ENCODE assay signal across 8 mouse cellular contexts in the genomic region with DNA sequence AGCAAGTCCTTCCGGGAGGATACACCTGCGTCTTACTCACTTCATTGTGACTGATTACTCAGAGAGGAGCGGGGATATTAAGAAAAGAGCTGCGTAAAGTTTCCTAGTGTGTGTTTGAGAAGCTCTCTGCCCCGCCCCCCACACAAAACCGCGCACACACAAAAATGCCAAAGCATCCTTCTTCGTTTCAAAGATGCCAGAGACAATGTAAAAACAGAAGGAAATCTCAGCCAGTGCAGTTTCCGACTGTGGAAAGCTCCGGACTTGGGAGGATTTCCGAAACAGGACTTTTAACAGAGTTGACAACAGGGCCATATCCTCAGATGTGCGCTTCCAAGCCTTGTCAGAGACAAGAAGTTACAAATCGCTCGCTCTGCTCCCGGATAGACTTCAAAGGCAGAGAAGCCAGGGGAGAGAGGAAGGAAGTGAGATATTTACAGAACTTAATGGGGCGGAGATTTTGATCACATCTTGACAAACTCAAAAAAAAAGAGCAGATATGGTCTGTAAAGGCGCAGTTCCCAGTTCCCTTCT. TPM values are rescaled to one million over a fixed set of nuclear protein-coding genes. Genes with fewer than 3 reads are reported as not detected.
DNase-seq lines count a peak whose midpoint lies in the region; ATAC-seq and TF ChIP-seq lines count a peak whose summit lies in the region.

No protein-coding gene starts in this region.

- TF ChIP-seq CTCF in kidney, adult 2 months (conservative IDR thresholded peaks at IDR 0.05; ENCODE audit: insufficient read depth, insufficient read length, low read depth, low read length): no peak
- no peak for TF ChIP-seq CTCF in olfactory bulb, adult 2 months (IDR thresholded peaks at IDR 0.05; ENCODE audit: insufficient read depth, low read depth, low read length)

- no peaks in the 10 kb centered on the region for H3K4me1 ChIP-seq in brown adipose tissue, adult 24 weeks (ENCODE audit: control insufficient read depth, insufficient read depth, insufficient read length, low read length)
- H3K4me1 ChIP-seq in kidney, adult 2 months (ENCODE audit: control insufficient read depth, insufficient read depth, low read length): no peaks in the 10 kb centered on the region
- peaks cover 12% of the 10 kb centered on the region for H3K4me1 ChIP-seq in lung, embryonic 16.5 days (replicated peaks; ENCODE audit: control insufficient read depth, insufficient read depth, low read length)
- peaks cover 5% of the 10 kb centered on the region for H3K4me1 ChIP-seq in olfactory bulb, adult 2 months (ENCODE audit: control insufficient read depth, insufficient read depth, low read length)

- peak; percentile 46 for ATAC-seq in lung, embryonic 16.5 days (ENCODE audit: low read depth)

- H3K4me2 ChIP-seq in lung, embryonic 16.5 days (ENCODE audit: low read depth, low read length): peak overlapping the region; percentile 97

- peak overlapping the region; percentile 66 for H3K4me3 ChIP-seq in brown adipose tissue, adult 24 weeks (ENCODE audit: insufficient read depth, low read depth, low read length)
- H3K4me3 ChIP-seq in kidney, adult 2 months (ENCODE audit: insufficient read depth, low read depth, low read length): peak overlapping the region; percentile 11
- peak overlapping the region; percentile 78 for H3K4me3 ChIP-seq in lung, embryonic 16.5 days (ENCODE audit: low read length)
- peak overlapping the region; percentile 65 for H3K4me3 ChIP-seq in olfactory bulb, adult 2 months (ENCODE audit: insufficient read depth, low read depth, low read length)

- TF ChIP-seq POLR2A in kidney, adult 2 months (IDR thresholded peaks at IDR 0.05; ENCODE audit: low read depth, low read length): no peak
- TF ChIP-seq POLR2A in olfactory bulb, adult 2 months (IDR thresholded peaks at IDR 0.05; ENCODE audit: insufficient read depth, low read depth, low read length): no peak

- peak overlapping the region; percentile 60 for H3K9ac ChIP-seq in lung, embryonic 16.5 days (ENCODE audit: low read length)

- peak overlapping the region; percentile 86 for H3K27ac ChIP-seq in brown adipose tissue, adult 24 weeks (replicated peaks; ENCODE audit: low read depth, low read length)
- no peak overlapping the region for H3K27ac ChIP-seq in kidney, adult 2 months (ENCODE audit: insufficient read depth, low read depth, low read length)
- peak overlapping the region; percentile 23 for H3K27ac ChIP-seq in lung, embryonic 16.5 days (ENCODE audit: low read length)
- no peak overlapping the region for H3K27ac ChIP-seq in olfactory bulb, adult 2 months (ENCODE audit: insufficient read depth, low read depth, low read length)

- peak; percentile 26 for DNase-seq in adrenal gland, postnatal 10 days
- DNase-seq in adrenal gland, postnatal 25 days: no peak
- DNase-seq in heart, adult 9 months (ENCODE audit: low spot score in 2 of 2): peak; percentile 42 to 73
- peak; percentile 59 for DNase-seq in kidney, adult 2 months
- no peak for DNase-seq in testis, postnatal 10 days (ENCODE audit: low spot score)

- H3K27me3 ChIP-seq in kidney, adult 2 months (replicated peaks; ENCODE audit: control insufficient read depth, insufficient read depth, low read length): no peaks in the 10 kb centered on the region; the same call in 1 of the 2 replicates
- H3K27me3 ChIP-seq in lung, embryonic 16.5 days (ENCODE audit: control insufficient read depth, insufficient read depth, low read depth, low read length): no peaks in the 10 kb centered on the region

- H3K36me3 ChIP-seq in kidney, adult 2 months (ENCODE audit: control insufficient read depth, insufficient read depth, low read length): no peaks in the 10 kb centered on the region
- no peaks in the 10 kb centered on the region for H3K36me3 ChIP-seq in lung, embryonic 16.5 days (ENCODE audit: control insufficient read depth, insufficient read depth, low read length)

- no peaks in the 10 kb centered on the region for H3K9me3 ChIP-seq in lung, embryonic 16.5 days (ENCODE audit: control insufficient read depth, low read length)

- WGBS in kidney, adult 2 months: 1% methylated on average over 17 of the region's 17 CpGs
- WGBS in lung, embryonic 16.5 days: under 1% methylated on average over 17 of the region's 17 CpGs
- WGBS in olfactory bulb, adult 2 months: under 1% methylated on average over 17 of the region's 17 CpGs

RNA-seq across cellular contexts. Expression of gene St8sia4, which starts 1.4 kb away (rescaled TPM):
- 10 to 100 TPM in 1 of 2 experiments, 1 to 10 TPM in 1; 6.4 to 10.9 TPM for total RNA-seq in adrenal gland, postnatal 10 days (2021)
- total RNA-seq in adrenal gland, postnatal 25 days (2021): 2.3 and 2.4 TPM in 2 replicates
- polyA plus RNA-seq in brown adipose tissue, adult 24 weeks (2012; ENCODE audit: insufficient read depth, insufficient read length, missing spikeins): 3.4 and 5.0 TPM in 2 replicates
- 0.43 and 0.77 TPM in 2 replicates for polyA plus RNA-seq in kidney, adult 2 months (2012; rRNA removed)
- 9.5 and 10.9 TPM in 2 replicates for polyA plus RNA-seq in lung, embryonic 16.5 days (2015; fragmentation: Nextera tagmentation; extraction: Ambion mirVana)
- not detected in 2 replicates for polyA plus RNA-seq in olfactory bulb, adult 2 months (2012; ENCODE audit: insufficient read depth, insufficient read length, low replicate concordance, missing spikeins)

Comparison
In these comparisons a context has a peak if more than half of its experiments do, and no peak if none do; other contexts are left out.
1. DNase-seq: peak in adrenal gland, postnatal 10 days (single experiment), heart, adult 9 months (2 of 2) and kidney, adult 2 months (single experiment); none in adrenal gland, postnatal 25 days (single experiment) and testis, postnatal 10 days (single experiment).
2. H3K27ac ChIP-seq: peak in brown adipose tissue, adult 24 weeks (single experiment) and lung, embryonic 16.5 days (single experiment); none in kidney, adult 2 months (single experiment) and olfactory bulb, adult 2 months (single experiment).
3. H3K4me3 ChIP-seq: peak in every context shown above with its lines; median percentile 78 in lung, embryonic 16.5 days; 66 in brown adipose tissue, adult 24 weeks; 65 in olfactory bulb, adult 2 months; 11 in kidney, adult 2 months.